Mouse (Mus musculus): Measurements from ENCODE around the gene Cmtm6.

- TF ChIP-seq CTCF (IDR thresholded peaks at IDR 0.05; ENCODE audit: low read depth) (no peak), EP300 (IDR thresholded peaks at IDR 0.05; ENCODE audit: low read depth) (no peak)
These were observed 43.7 kb downstream of the Cmtm6 start for GRCm38 (mm10) chr9:114774629-114775028.

Measured in liver, embryonic 14.5 days (tissue).